Mouse (Mus musculus): ENCODE measurements around the gene Crip3.

DNA sequence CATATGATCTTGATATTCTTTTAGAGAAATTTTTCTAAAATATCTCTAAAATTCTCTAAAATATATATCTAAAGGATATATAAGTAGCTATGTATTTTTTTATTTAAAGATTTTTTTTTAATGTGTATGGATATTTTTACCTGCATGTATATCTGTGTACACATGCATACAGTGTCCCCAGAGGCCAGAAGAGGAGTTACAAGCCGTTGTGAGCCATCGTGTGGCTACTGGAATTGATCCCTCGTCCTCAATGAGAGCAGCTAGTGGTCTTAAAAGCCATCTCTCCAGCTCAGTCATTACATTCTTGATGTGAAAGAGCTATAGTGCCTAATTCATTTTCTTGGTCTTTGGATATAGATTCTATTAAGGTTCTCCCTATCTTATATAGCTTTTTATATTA, 20.2 kb upstream of the Crip3 start:
- peak; percentile 62 for TF ChIP-seq CTCF (IDR thresholded peaks at IDR 0.05)
- TF ChIP-seq EP300 (IDR thresholded peaks at IDR 0.05): no peak

Data from lung, postnatal 0 days (tissue).